In genomic region chr15:79028237-79028738, GRCm38 (mm10) we compare ENCODE assay signal across 8 mouse cellular contexts. TPM values are rescaled to one million over a fixed set of nuclear protein-coding genes. Genes with fewer than 3 reads are reported as not detected.
DNase-seq lines count a peak whose midpoint lies in the region; ATAC-seq and TF ChIP-seq lines count a peak whose summit lies in the region.

Gene H1f0 (plus strand): TSS chr15:79028450.

- peak within 1 kb of the TSS; percentile 97 for H3K4me2 ChIP-seq in lung, embryonic 14.5 days

- no peaks in the 10 kb centered on the region for H3K9me3 ChIP-seq in ES-E14 (ENCODE audit: control insufficient read depth, insufficient read depth, low read depth, low read length)
- H3K9me3 ChIP-seq in lung, embryonic 14.5 days (ENCODE audit: low read depth, low read length) = no peaks in the 10 kb centered on the region

- in situ Hi-C loops in ES-E14 (cut with MboI; ENCODE audit: low sequenced_read_pairs in 2 of 2, unreplicated experiment in 2 of 2) = no loop called here

- peak within 1 kb of the TSS; percentile 90 for H3K9ac ChIP-seq in ES-E14 (ENCODE audit: insufficient read depth, low read depth, low read length, poor library complexity, severe bottlenecking)
- H3K9ac ChIP-seq in lung, embryonic 14.5 days = peak within 1 kb of the TSS; percentile 100

- peak; percentile 71 for DNase-seq in ES-E14 (ENCODE audit: low read depth, low spot score)
- peak; percentile 96 to 98 for DNase-seq in cerebellum, adult 18-20 months
- DNase-seq in forelimb bud, embryonic 11.5 days (ENCODE audit: low read depth, low spot score) = peak; percentile 88
- peak; percentile 98 for DNase-seq in heart, postnatal 4 days
- DNase-seq in layer of hippocampus, adult 8-10 months (ENCODE audit: low spot score in 2 of 2) = peak; percentile 85 to 93
- DNase-seq in lung, embryonic 14.5 days = peak; percentile 96
- peak; percentile 97 for DNase-seq in testis, postnatal 14 days (ENCODE audit: low spot score)

- peak within 1 kb of the TSS; percentile 76 for H3K4me3 ChIP-seq in ES-E14 (ENCODE audit: insufficient read depth in 1 of 2, low read depth in 1 of 2, low read length in 2 of 2, poor library complexity in 1 of 2, severe bottlenecking in 1 of 2)
- H3K4me3 ChIP-seq in lung, embryonic 14.5 days (ENCODE audit: low read depth, low read length) = peak within 1 kb of the TSS; percentile 78

- no peaks in the 10 kb centered on the region for H3K27me3 ChIP-seq in lung, embryonic 14.5 days (ENCODE audit: insufficient read depth, low read length)

- H3K4me1 ChIP-seq in ES-E14 (ENCODE audit: control insufficient read depth in 2 of 2, insufficient read depth in 2 of 2, low read length in 2 of 2, poor library complexity in 1 of 2) = peaks cover 8 to 21% of the 10 kb centered on the region in 2 experiments; a peak in 2 of 4 replicates
- peaks cover 16% of the 10 kb centered on the region; the same call in 1 of the 2 replicates for H3K4me1 ChIP-seq in lung, embryonic 14.5 days (ENCODE audit: insufficient read depth)

- peak; percentile 81 for ATAC-seq in lung, embryonic 14.5 days (ENCODE audit: insufficient read depth)
- ATAC-seq in neutrophil, adult 5-6 weeks (ENCODE audit: extremely low read depth, insufficient number of reproducible peaks, low FRiP score, poor library complexity, severe bottlenecking) = peak; percentile 17

- H3K36me3 ChIP-seq in ES-E14 (ENCODE audit: control insufficient read depth, insufficient read depth, low read length, poor library complexity, severe bottlenecking) = no peaks in the 10 kb centered on the region
- no peaks in the 10 kb centered on the region for H3K36me3 ChIP-seq in lung, embryonic 14.5 days (ENCODE audit: insufficient read depth)

- WGBS in lung, embryonic 14.5 days = under 1% methylated on average over 58 of the region's 58 CpGs

- no peak for TF ChIP-seq CTCF in lung, embryonic 14.5 days (IDR thresholded peaks at IDR 0.05; ENCODE audit: low read depth)

- H3K27ac ChIP-seq in ES-E14 (ENCODE audit: insufficient read depth, low read depth, low read length, poor library complexity, severe bottlenecking) = no peak within 1 kb of the TSS
- peak within 1 kb of the TSS; percentile 99 for H3K27ac ChIP-seq in lung, embryonic 14.5 days (ENCODE audit: low read depth)

TF ChIP-seq in ES-E14, 5 proteins besides CTCF, POLR2A, EP300 and RAD21:
- TF ChIP-seq ZNF384 (IDR thresholded peaks at IDR 0.05; ENCODE audit: low read depth, low read length) = no peak
- TF ChIP-seq HCFC1 (IDR thresholded peaks at IDR 0.05; ENCODE audit: borderline replicate concordance, insufficient read depth, low read length) = no peak
- TF ChIP-seq ZC3H11A (IDR thresholded peaks at IDR 0.05; ENCODE audit: borderline replicate concordance, low read depth, low read length) = no peak
- no peak for TF ChIP-seq MAFK (IDR thresholded peaks at IDR 0.05; ENCODE audit: insufficient read depth, low read depth, low read length)
- no peak for TF ChIP-seq CHD2 (IDR thresholded peaks at IDR 0.05; ENCODE audit: low read depth, low read length)
TF ChIP-seq in ES-E14: peak in this region for 0.

RNA-seq across cellular contexts. Expression of gene H1f0, which starts in this region (rescaled TPM):
- total RNA-seq in ES-E14 (2012; rRNA removed) = 39.9 and 41.0 TPM in 2 replicates
- 100 to 1,000 TPM; 262 to 304 TPM for total RNA-seq in heart, postnatal 4 days (2021)
- total RNA-seq in layer of hippocampus, adult 8-10 months (2022) = 10 to 100 TPM; 73.6 to 88.0 (median 81.8) TPM
- 201 and 209 TPM in 2 replicates for polyA plus RNA-seq in lung, embryonic 14.5 days (2014; fragmentation: Nextera tagmentation; extraction: Ambion mirVana)
- total RNA-seq in neutrophil, adult 5-6 weeks (2017) = 3.3 and 6.8 TPM in 2 replicates
